Mouse (Mus musculus) gastrocnemius, postnatal 4 days (tissue): ENCODE measurements around the gene Olfr670. TPM values are rescaled to one million over a fixed set of nuclear protein-coding genes. Genes with fewer than 3 reads are reported as not detected.
"Not testable (repeated sequence)": the region's sequence is repeated elsewhere in the genome, so short reads cannot be mapped to it uniquely, and the experiment has no call there.

Source experiments
- DNase-seq, 2 experiments: peaks; one replicate each; pipeline ENCODE4 v3.0.0; 2021 to 2022; ENCODE audit warnings: low spot score in 2 of 2, mixed read lengths in 2 of 2
- long read RNA-seq, 2 experiments: library from polyadenylated mRNA; stranded (forward); transcript quantifications; one replicate each; pipeline ENCODE4 v2.0.0; 2021
- total RNA-seq, 2 experiments: library from RNA; stranded (reverse); gene quantifications; 2 replicates each; pipeline ENCODE4 v1.2.3; 2021

Olfr670 gene
- not detected for total RNA-seq
- long read RNA-seq, experiment 1 = 0 reads
- long read RNA-seq, experiment 2 = 0 reads

DNA sequence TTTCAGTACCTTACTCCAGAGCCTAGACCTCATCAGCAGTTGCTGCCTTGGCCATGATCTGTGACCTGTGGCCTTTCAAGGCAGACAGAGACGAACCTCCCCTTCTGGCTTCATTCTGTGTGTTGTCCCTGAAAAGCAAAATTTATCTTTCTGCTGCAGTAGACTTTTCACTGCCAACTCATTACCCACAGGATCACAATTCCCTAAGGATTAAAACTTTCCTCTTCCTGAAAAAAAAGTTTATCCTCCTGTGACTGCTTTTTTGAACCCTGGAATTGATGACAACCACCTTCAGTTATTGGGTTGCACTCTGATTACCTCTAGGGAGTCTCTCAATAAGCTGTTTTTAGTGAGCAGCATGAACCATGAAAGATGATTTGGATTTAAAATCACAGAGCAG, at the start of gene Olfr670:
Gene Olfr670, minus strand, starts transcription at position 101 of the 400 bp plus-strand sequence.
- DNase-seq = no peak

DNA sequence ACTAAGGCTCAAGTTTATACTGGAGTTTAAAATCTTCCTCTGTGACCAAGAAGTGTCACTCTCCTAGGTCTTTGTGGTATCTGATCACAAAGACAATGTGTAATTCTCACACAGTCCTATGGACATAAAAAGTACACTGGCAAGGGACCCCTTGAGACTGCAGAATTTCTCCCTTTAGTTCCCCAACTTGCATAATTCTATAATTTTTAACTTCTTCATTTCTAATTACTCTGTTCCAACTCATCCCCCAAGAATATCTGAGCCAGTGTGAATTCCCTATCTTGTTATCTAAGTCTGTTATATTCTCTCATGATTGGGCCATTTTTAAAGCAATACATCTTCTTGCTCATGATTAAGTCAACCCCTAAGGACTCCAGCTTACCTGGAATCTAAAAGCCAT, 39.5 kb upstream of the Olfr670 start, which contains the start of gene Olfr672:
Gene Olfr672, minus strand, starts transcription at position 101 of the 400 bp plus-strand sequence.
- no peak for DNase-seq

DNA sequence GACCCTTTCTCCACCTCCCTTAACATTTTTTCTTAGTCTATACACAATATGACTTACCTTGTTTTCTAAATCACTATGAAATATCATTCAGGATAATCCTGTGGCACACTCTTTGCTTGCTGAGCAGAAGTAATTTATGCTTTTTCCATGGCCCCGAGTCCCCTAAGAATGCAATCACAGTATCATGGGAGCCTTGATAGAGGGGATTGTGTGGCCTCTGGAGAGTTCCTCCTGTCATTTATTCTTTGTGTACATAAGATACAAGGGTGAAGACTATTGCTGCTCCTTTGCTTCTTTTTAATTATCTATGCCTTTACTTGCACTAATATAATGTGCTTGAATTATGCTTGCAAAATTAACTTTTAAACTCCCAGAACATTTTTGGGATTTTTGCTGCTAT, 16.6 kb upstream of the Olfr670 start, which contains the start of gene Olfr671:
Gene Olfr671, minus strand, starts transcription at position 101 of the 400 bp plus-strand sequence.
- DNase-seq = no peak

DNA sequence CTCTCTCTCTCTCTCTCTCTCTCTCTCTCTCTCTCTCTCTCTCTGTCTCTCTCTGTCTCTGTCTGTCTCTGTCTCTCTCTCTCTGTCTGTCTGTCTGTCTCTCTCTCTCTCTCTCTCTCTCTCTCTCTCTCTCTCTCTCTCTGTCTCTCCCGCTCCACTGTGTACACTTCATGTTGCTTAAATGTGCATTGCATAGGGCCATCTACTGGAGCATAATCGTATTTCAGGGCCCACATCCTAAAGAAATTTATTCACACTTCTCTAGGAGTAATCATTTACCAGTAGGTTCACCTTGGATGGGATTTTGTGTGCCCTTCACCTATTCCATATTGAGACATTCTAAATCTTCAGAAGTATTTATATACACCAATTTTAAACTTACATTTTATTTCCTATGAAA, 10.1 kb upstream of the Olfr670 start:
- DNase-seq = not testable (repeated sequence)

DNA sequence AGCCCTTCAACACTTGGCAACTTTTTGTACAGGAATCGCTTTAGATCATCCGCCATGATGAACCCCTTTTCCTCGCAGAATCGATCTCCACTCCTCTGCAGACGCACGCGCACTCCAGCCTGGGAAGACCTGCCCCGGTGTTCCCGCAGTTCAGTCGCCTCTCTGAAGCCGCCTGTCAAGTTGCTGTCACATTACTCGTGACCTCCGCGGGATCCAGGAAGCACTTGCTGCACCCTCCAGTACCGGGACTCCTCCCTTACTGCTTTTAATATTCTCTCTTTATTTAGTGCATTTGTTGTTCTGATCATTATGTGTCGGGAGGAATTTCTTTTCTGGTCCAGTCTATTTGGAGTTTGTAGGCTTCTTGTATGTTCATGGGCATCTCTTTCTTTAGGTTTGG, 12.2 kb downstream of the Olfr670 start:
- not testable (repeated sequence) for DNase-seq

DNA sequence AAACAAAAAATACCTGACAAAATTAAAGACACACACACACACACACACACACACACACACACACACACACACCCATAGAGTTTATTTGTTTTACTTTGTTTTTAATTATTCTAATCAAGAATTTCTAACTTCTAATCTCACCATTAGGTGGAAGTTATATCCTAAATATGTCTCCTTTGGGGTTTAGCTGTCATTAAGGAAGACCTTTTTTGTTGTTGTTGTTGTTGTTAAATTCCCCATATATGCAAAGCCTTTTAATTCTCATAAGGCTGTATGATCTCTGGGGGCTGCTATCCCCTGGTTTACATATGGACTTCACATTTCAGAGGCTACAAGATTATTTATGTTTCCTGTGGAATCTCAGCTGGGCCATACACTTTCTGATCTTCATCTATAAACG, 28.5 kb downstream of the Olfr670 start, which contains the start of gene Olfr669:
Gene Olfr669, plus strand, starts transcription at position 301 of the 400 bp plus-strand sequence.
- DNase-seq = no peak

DNA sequence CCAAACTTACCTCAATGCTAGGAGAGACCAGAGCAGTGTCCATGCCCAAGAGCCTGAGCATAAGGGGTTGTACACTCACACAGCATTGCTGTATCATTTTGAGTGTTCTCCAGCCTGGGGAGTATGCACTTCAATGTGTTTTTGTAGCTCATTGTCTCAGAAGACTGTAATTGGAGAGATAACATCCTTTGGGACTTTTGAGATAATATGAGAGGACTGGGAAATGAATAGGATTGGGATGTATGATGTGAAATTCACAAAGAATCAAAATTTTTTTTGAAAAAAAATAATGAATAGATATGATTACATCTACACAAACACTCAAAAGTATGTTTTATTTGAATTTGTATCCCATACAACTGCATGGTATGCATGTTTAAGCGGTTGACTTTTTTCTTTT, 34.5 kb downstream of the Olfr670 start, which contains the start of gene Olfr668:
Gene Olfr668, minus strand, starts transcription at position 101 of the 400 bp plus-strand sequence.
- DNase-seq = no peak

DNA sequence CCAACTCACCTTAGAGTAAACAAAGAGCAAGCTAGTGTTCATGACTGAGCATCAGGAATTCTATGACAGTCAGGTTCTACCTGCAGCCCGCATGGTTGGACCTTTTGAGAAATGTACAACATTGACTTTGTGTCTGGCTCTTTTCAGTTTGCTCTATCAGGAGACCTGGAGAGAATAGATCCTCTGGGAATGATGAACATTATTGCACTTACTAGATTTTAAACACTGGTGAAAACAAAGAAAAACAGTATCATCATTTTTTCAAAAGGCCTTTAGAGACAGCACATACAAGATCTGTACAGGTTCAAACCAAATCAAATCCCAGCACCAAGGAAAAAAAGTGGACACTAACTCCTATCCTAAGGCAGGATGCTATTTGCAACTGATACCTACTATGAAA, 41.0 kb downstream of the Olfr670 start, which contains the start of gene Olfr667:
Gene Olfr667, minus strand, starts transcription at position 101 of the 400 bp plus-strand sequence.
- no peak for DNase-seq

Other genes with a start within 250 kb of the Olfr670 start
- gene Usp17le, start 185.2 kb downstream of the Olfr670 start, total RNA-seq = not detected
- not detected for gene Usp17lb, start 120.0 kb downstream of the Olfr670 start, total RNA-seq
- gene Usp17la, start 105.6 kb downstream of the Olfr670 start, total RNA-seq = not detected
- not detected for gene Olfr665, start 84.6 kb downstream of the Olfr670 start, total RNA-seq
- gene Olfr666, start 66.7 kb downstream of the Olfr670 start, total RNA-seq = not detected
- gene Olfr667, start 41.1 kb downstream of the Olfr670 start, total RNA-seq = not detected
- gene Olfr668, start 34.6 kb downstream of the Olfr670 start, total RNA-seq = not detected
- gene Olfr669, start 28.4 kb downstream of the Olfr670 start, total RNA-seq = not detected
- not detected for gene Olfr671, start 16.5 kb upstream of the Olfr670 start, total RNA-seq
- not detected for gene Olfr672, start 39.4 kb upstream of the Olfr670 start, total RNA-seq
- not detected for gene Olfr675, start 65.8 kb upstream of the Olfr670 start, total RNA-seq
- not detected for gene Olfr676, start 70.1 kb upstream of the Olfr670 start, total RNA-seq
- not detected for gene Olfr677, start 88.8 kb upstream of the Olfr670 start, total RNA-seq
- gene Olfr678, start 101.9 kb upstream of the Olfr670 start, total RNA-seq = not detected
- not detected for gene Olfr679, start 118.6 kb upstream of the Olfr670 start, total RNA-seq
- not detected for gene Olfr680-ps1, start 130.2 kb upstream of the Olfr670 start, total RNA-seq
- gene Olfr681, start 154.2 kb upstream of the Olfr670 start, total RNA-seq = not detected
- not detected for gene Olfr683, start 184.4 kb upstream of the Olfr670 start, total RNA-seq
- not detected for gene Olfr684, start 201.0 kb upstream of the Olfr670 start, total RNA-seq
- gene Olfr685, start 223.4 kb upstream of the Olfr670 start, total RNA-seq = not detected
- not detected for gene Olfr686, start 244.9 kb upstream of the Olfr670 start, total RNA-seq